Mouse (Mus musculus) embryonic facial prominence, embryonic 13.5 days (tissue): Measurements from ENCODE around the gene Taf10. TPM values are rescaled to one million over a fixed set of nuclear protein-coding genes. Genes with fewer than 3 reads are reported as not detected.
"Not testable (repeated sequence)": the region's sequence is repeated elsewhere in the genome, so short reads cannot be mapped to it uniquely, and the experiment has no call there.

Experiments used
- ATAC-seq: fragments of 200-750 bp; cut with Nextera tagmentation; 2 replicates; pipeline ENCODE4 v1.8.0; 2017; ENCODE audit warnings: low read depth; ENCODE audit not compliant: insufficient number of reproducible peaks, insufficient read depth, low FRiP score, low TSS enrichment
- H3K27ac ChIP-seq: fragments of 300-500 bp; sonication (generic); 2 replicates; pipeline ENCODE4 v1.5.1; 2015; ENCODE audit warnings: moderate library complexity, mild to moderate bottlenecking, inconsistent platforms
- H3K27me3 ChIP-seq: fragments of 300-500 bp; sonication (generic); 2 replicates; pipeline ENCODE4 v1.6.1; 2015; ENCODE audit warnings: mild to moderate bottlenecking, inconsistent platforms
- H3K36me3 ChIP-seq: fragments of 300-500 bp; sonication (generic); 2 replicates; pipeline ENCODE4 v1.6.1; 2015; ENCODE audit warnings: mild to moderate bottlenecking, inconsistent platforms
- H3K4me1 ChIP-seq: fragments of 300-500 bp; sonication (generic); 2 replicates; pipeline ENCODE4 v1.6.1; 2015; ENCODE audit warnings: inconsistent platforms
- H3K4me2 ChIP-seq: fragments of 300-500 bp; sonication (generic); 2 replicates; pipeline ENCODE4 v1.6.1; 2015; ENCODE audit warnings: moderate library complexity, mild to moderate bottlenecking, inconsistent platforms
- H3K4me3 ChIP-seq: fragments of 300-500 bp; sonication (generic); 2 replicates; pipeline ENCODE4 v1.5.1; 2015; ENCODE audit warnings: mild to moderate bottlenecking, inconsistent platforms
- H3K9ac ChIP-seq: fragments of 300-500 bp; sonication (generic); 2 replicates; pipeline ENCODE4 v1.6.1; 2015; ENCODE audit warnings: mild to moderate bottlenecking, inconsistent platforms
- H3K9me3 ChIP-seq: fragments of 300-500 bp; sonication (generic); 2 replicates; pipeline ENCODE4 v1.6.1; 2016; ENCODE audit warnings: inconsistent platforms
- WGBS: fragments of 180-500 bp; shearing (Covaris S2); methylation state at CpG from one replicate; pipeline ENCODE4 v1.1.7; 2015; ENCODE audit warnings: mixed read lengths; 5-methylcytosine and 5-hydroxymethylcytosine counted together
- polyA plus RNA-seq: library from polyadenylated mRNA; unstranded; fragments of >200 nt; fragmentation: Nextera tagmentation; extraction: Ambion mirVana; gene quantifications from 2 replicates; pipeline ENCODE4 v1.2.1, GENCODE M21; 2015

Gene Taf10
- polyA plus RNA-seq, 1 experiment from 2014 or later = 126 TPM

DNA sequence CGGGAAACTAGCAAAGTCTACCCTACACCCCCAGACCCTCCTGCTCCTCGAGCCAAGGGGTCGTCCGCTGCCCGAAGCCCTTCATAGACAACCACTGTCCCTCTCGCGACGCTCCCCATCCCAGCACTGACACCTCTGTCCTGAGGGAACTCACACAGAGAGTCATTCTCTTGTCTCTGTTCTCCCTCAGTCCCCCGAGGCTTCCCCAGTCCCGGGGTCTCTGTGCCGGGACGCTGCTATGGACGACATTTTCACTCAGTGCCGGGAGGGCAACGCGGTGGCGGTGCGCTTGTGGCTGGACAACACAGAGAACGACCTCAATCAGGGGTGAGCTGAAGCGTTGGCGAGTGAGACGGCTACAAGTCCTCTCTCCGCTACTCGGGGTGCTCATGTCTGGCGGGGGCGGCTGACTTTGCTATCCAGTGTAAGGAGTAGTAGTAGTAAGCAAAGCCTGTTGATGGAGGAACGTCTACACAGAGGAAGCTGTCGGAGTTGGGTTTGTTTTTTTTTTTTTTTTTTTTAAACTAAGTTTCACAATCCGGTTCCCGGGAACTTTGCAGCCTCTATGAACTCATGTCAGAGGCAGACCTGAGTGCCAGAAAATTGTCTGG lies 7.1 kb downstream of the Taf10 start, which contains the start of gene Rrp8:
TSS of gene Rrp8 (minus strand) at position 475 of the 611 bp plus-strand sequence.
- peak within 1 kb of the TSS; percentile 92 for H3K9ac ChIP-seq
- under 1% methylated on average over 30 of the region's 30 CpGs for WGBS
- H3K4me1 ChIP-seq = peaks cover 34% of the 10 kb centered on the region
- no peaks in the 10 kb centered on the region for H3K9me3 ChIP-seq
- H3K4me3 ChIP-seq = peak within 1 kb of the TSS; percentile 74
- H3K4me2 ChIP-seq = peak within 1 kb of the TSS; percentile 79
- ATAC-seq = no peak; the same call in 1 of the 2 replicates
- peak within 1 kb of the TSS; percentile 87 for H3K27ac ChIP-seq
- no peaks in the 10 kb centered on the region for H3K27me3 ChIP-seq
- peaks cover 53% of the 10 kb centered on the region for H3K36me3 ChIP-seq

DNA sequence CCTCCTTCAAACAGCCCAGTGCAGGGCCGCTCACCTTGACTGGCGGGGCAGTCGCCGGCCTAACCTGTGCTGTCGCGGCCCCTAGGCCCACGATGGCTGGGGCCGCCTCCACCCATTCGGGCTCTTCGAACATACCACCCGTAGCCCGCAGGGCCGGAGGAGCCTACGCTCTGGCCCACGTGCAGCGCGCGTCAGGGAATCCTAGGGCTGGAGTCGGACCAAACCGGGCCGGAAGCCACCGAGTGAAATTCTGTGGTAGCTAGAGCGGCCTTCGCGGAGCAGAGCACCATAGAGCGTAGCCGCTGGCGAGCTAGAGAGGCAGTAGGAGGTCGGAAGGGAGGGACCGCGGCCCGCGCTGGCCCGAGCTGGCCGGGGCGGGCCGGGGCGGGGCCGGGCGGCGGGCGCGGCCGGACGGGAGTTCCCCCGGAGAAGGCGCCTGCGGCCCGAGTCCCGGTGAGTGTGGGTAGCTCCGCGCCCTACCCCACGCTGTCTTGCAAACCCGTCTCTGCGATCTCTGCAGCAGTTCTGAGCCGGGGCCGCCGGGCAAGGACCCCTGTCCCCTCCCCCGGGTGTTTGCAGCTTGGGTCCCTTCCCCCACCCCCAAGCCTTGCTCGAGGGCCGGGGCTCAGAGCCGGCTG lies 7.8 kb downstream of the Taf10 start, which contains the start of gene Ilk:
TSS of gene Ilk (plus strand) at position 329 of the 638 bp plus-strand sequence.
- Histone ChIP-seq H3K4me1 (peaks cover 34% of the 10 kb centered on the region), H3K27ac (peak within 1 kb of the TSS; percentile 87), H3K9ac (peak within 1 kb of the TSS; percentile 92), H3K36me3 (peaks cover 53% of the 10 kb centered on the region), H3K9me3 (no peaks in the 10 kb centered on the region), H3K27me3 (no peaks in the 10 kb centered on the region), H3K4me3 (peak within 1 kb of the TSS; percentile 74), H3K4me2 (peak within 1 kb of the TSS; percentile 79)
- peak; percentile 96 for ATAC-seq
- WGBS = under 1% methylated on average over 52 of the region's 62 CpGs

DNA sequence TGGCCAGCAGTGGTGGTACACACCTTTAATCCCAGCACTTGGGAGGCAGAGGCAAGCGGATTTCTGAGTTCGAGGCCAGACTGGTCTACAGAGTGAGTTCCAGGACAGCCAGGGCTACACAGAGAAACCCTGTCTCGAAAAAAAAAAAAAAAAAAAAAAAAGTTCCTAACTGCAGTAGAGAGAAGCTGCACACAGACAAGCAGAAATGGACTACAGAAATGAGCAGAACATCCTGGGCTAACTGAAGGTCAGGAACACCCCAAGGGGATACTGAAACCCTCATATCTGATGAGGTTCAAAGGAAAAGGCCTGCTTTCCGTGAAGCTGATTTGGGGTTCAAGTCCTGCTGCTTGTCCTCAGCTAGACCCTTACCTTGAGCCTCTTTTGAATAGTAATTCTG lies 8.7 kb downstream of the Taf10 start:
- H3K36me3 ChIP-seq = peaks cover 53% of the 10 kb centered on the region
- H3K27ac ChIP-seq = peak overlapping the region; percentile 87; the same call in 1 of the 2 replicates
- peak overlapping the region; percentile 74 for H3K4me3 ChIP-seq
- 51% methylated on average over 4 of the region's 4 CpGs for WGBS
- ATAC-seq, H3K27me3 ChIP-seq, H3K9me3 ChIP-seq: not testable (repeated sequence)
- H3K4me1 ChIP-seq = peaks cover 34% of the 10 kb centered on the region
- H3K4me2 ChIP-seq = peak overlapping the region; percentile 79
- H3K9ac ChIP-seq = peak overlapping the region; percentile 92

DNA sequence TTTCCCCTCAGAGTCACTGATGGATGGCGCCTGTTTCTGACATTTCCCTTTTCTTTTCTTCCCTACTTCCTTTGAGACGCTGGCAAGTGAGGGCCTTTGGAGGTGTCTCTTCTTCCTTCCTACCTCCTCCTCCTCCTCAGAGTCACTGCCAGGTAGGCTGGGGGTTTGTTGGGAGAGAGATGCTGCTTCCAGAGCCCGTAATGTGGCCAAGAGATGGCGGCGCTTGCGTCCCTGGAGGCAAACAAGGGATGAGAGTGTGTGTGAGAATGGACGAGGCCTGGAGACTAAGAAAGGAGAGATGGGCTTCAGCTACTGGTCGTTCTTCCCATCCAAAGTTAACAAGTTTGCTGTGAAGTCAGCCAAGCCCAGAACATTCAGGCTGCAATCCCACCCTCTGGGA lies 9.3 kb downstream of the Taf10 start:
- ATAC-seq = no peak
- Histone ChIP-seq H3K4me2 (peak overlapping the region; percentile 79), H3K27ac (no peak overlapping the region), H3K9me3 (no peaks in the 10 kb centered on the region), H3K4me1 (peaks cover 34% of the 10 kb centered on the region), H3K4me3 (peak overlapping the region; percentile 74; the same call in 1 of the 2 replicates), H3K27me3 (no peaks in the 10 kb centered on the region), H3K9ac (peak overlapping the region; percentile 92; the same call in 1 of the 2 replicates), H3K36me3 (peaks cover 53% of the 10 kb centered on the region)
- WGBS = 87% methylated on average over 8 of the region's 8 CpGs

DNA sequence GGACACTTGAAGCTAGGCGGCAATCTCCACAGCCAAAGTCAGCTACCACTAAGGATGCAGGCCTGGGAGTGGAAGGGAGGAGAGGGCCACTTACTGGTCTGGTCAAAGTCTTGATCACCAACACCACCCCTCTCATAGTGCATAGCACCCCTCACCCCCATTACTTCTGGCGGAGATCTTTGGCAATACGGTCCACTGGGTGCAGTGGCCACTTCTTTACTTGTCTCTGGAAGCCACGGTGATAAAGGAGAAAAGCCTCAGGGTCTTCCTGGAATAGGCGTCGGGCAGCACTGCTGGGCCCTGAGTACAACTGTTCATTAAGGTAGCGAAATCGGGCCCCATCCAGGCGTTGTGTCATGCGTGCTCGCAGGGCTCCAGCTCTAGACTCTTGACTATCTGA lies 10.3 kb downstream of the Taf10 start:
- Histone ChIP-seq H3K4me3 (no peak overlapping the region), H3K27ac (no peak overlapping the region), H3K27me3 (no peaks in the 10 kb centered on the region), H3K36me3 (peaks cover 62% of the 10 kb centered on the region), H3K4me1 (peaks cover 25% of the 10 kb centered on the region), H3K4me2 (no peak overlapping the region), H3K9ac (0 out of 2 replicates have a peak overlapping the region, but pooled peaks have one; percentile 27), H3K9me3 (no peaks in the 10 kb centered on the region)
- no peak for ATAC-seq
- WGBS = 95% methylated on average over 11 of the region's 11 CpGs

DNA sequence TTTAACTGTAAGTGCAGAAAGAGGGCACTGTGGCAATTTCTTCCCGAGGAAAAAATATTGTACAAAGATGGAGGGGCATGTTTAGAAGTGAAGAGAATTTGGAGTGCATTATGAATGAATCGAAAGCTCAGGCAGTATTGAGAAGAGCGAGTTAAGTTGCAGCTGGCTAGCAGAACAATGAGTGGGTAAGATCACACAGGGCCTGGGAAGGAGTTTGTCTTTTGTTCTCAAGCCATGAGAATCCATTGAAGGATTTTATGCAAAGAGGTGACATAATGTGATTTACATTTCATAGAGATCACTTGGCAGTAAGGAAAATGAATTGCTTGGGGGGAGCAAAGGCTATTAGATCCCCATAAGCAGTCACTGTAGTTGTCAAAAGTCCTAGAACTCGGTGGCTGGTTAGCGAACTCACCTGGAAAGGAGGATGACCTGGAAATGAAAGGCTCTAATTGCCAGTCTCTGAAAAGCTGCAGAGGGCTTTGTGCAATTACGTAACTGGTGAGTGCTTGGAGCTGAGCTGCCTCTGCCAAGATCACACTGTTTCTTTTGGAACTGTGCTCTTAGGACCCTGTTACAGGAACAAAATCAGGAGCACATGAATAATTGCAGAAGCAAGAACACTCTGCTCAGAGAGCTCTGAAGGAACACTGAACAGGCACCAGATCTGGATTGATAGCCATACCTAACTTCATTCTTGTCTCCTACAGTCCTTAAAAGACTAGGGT lies 15.3 kb downstream of the Taf10 start:
- ATAC-seq = no peak
- Histone ChIP-seq H3K4me3 (no peak overlapping the region), H3K9me3 (no peaks in the 10 kb centered on the region), H3K4me2 (no peak overlapping the region), H3K9ac (0 out of 2 replicates have a peak overlapping the region, but pooled peaks have one; percentile 2), H3K27me3 (no peaks in the 10 kb centered on the region), H3K4me1 (no peaks in the 10 kb centered on the region), H3K27ac (no peak overlapping the region), H3K36me3 (peaks cover 50% of the 10 kb centered on the region)
- 75% methylated on average over 6 of the region's 6 CpGs for WGBS

DNA sequence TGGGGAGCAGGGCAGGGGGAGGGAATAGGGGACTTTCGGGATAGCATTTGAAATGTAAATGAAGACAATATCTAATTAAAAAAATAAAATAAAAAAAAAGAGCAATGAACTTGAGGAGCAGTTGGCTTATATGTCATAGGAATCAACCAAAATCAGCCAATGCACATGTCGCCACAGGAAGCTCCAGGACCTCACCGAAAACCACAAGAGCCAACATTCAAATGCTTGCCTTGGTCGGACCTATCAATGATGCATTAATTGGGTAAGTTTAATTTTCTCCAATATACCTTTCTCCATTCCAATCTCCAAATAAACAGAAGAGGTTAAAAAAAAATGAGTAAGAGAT lies 17.2 kb downstream of the Taf10 start:
- H3K27ac ChIP-seq = no peak overlapping the region; the same call in 1 of the 2 replicates

DNA sequence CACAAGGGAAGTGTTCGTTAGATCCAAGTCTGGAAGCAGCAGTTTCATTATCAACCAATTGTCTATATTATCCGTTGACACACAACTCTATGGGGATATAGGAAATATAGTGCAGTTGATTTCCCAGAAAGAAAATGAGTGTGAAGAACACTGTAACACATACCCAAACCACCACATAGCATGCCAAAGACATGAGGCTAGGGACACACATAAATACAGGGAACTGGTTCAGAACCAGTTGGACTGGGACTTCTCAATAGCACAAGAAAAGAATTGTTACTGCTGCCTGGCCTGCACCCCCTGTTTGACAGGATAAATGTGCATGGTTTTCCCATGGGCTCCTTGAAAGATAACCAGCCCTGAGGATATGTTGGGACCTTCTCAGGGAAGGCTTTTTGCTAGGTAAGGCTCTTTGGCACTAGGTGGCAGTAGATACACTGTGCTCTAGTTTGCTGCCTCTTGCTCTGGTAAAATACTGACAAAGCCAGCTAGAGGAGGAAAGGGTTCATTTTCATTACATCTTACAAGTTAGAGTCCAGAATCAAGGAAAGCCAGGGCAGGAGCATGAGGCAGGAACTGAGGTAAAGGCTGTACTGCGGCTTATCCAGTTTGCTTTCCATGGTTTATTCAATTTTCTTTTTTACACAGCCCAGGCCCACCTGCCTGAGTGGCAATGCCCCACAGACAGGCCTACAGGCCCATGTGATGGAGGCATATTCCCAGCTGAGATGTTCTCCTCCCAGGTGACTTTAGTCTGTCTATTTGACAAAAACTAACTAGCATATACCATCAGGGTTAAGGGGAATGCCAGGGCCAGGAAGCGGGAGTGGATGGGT lies 17.8 kb downstream of the Taf10 start:
- H3K36me3 ChIP-seq = peaks cover 25% of the 10 kb centered on the region
- H3K4me2 ChIP-seq = no peak overlapping the region
- H3K9me3 ChIP-seq = no peaks in the 10 kb centered on the region
- no peaks in the 10 kb centered on the region for H3K4me1 ChIP-seq
- 0 out of 2 replicates have a peak overlapping the region, but pooled peaks have one; percentile 37 for H3K9ac ChIP-seq
- 81% methylated on average over 4 of the region's 4 CpGs for WGBS
- no peak for ATAC-seq
- no peak overlapping the region; the same call in 1 of the 2 replicates for H3K27ac ChIP-seq
- no peaks in the 10 kb centered on the region for H3K27me3 ChIP-seq
- H3K4me3 ChIP-seq = no peak overlapping the region

More for the DNA sequence above, 17.2 kb downstream of the Taf10 start:
- Histone ChIP-seq H3K9ac (0 out of 2 replicates have a peak overlapping the region, but pooled peaks have one; percentile 37), H3K4me2 (no peak overlapping the region), H3K4me1 (no peaks in the 10 kb centered on the region), H3K27me3 (no peaks in the 10 kb centered on the region), H3K4me3 (no peak overlapping the region), H3K9me3 (no peaks in the 10 kb centered on the region), H3K36me3 (peaks cover 31% of the 10 kb centered on the region)
- no peak for ATAC-seq
- 92% methylated on average over 4 of the region's 4 CpGs for WGBS

DNA sequence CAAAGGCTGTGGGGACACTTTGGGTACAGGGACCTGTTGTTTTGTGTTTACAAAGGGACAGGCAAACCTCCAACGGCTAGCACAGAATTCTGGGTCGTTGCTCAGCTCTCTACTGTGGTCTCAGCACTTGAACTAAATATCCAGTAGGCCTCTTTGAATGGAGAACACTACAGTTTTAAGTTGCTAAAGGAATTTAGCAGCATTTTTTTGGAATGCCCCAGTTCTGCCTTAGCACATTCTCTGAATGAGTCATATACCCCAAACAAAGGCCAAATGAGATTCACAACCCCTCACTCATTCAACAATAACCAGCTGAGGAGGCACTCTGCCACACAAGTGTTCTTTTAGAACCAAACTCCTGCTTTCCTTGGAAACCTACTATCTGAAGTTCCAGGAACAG lies 22.2 kb downstream of the Taf10 start:
- ATAC-seq = no peak
- Histone ChIP-seq H3K9ac (no peak overlapping the region), H3K4me2 (no peak overlapping the region), H3K36me3 (no peaks in the 10 kb centered on the region), H3K27me3 (no peaks in the 10 kb centered on the region), H3K27ac (no peak overlapping the region), H3K9me3 (no peaks in the 10 kb centered on the region), H3K4me1 (no peaks in the 10 kb centered on the region), H3K4me3 (no peak overlapping the region)
- WGBS = 78% methylated on average over 2 of the region's 2 CpGs

DNA sequence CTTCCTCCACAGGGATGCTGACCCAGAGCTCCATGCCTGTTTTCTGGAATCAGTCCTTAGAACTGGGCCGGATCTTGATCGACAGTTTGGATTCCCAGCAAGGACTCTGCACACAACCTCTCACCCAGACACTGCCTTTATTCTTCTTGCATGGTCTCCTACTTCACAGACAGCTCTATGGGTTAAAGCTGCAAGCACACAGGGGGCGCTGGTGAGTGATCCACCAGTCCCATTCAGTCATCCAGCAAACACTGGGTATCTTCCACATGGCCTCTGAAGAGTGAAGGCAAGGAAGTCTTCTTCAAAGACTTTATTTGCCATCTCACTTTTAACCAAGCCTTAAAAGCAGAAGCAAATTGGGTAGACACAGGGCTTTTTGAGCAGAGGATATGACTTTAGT lies 28.8 kb downstream of the Taf10 start:
- H3K4me2 ChIP-seq = no peak overlapping the region
- no peak for ATAC-seq
- no peaks in the 10 kb centered on the region for H3K9me3 ChIP-seq
- H3K4me3 ChIP-seq = no peak overlapping the region
- H3K27ac ChIP-seq = no peak overlapping the region
- no peaks in the 10 kb centered on the region for H3K4me1 ChIP-seq
- no peak overlapping the region for H3K9ac ChIP-seq
- H3K36me3 ChIP-seq = no peaks in the 10 kb centered on the region
- H3K27me3 ChIP-seq = no peaks in the 10 kb centered on the region
- WGBS = 51% methylated on average over 3 of the region's 3 CpGs

DNA sequence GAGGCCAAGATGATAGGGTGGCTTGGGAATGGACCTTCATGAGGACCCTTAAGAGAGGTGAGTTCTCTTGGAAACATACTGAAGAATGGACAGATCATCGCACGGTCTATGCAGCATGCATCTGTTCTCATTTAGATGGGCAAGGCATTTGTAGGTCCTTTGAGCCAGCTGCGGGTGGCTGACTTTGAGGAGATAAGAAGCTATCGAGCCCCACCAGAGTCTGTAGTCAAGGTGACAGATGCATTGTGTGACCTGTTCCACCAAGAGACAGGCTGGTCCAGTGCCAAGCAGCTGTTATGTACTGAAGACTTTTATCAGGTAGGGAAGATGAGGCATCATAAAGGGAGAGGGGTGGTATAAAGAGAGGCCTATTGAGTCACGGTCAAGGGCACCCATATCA lies 35.4 kb downstream of the Taf10 start:
- Histone ChIP-seq H3K9ac (no peak overlapping the region), H3K27ac (no peak overlapping the region), H3K4me2 (no peak overlapping the region), H3K4me1 (no peaks in the 10 kb centered on the region), H3K36me3 (no peaks in the 10 kb centered on the region), H3K4me3 (no peak overlapping the region), H3K27me3 (no peaks in the 10 kb centered on the region), H3K9me3 (no peaks in the 10 kb centered on the region)
- WGBS = 91% methylated on average over 5 of the region's 5 CpGs
- ATAC-seq = no peak
